Mouse (Mus musculus) ovary, postnatal 36 days (tissue): Measurements from ENCODE around the gene Rnf183.
A peak's percentile ranks its signal among the peaks of the same experiment; 100 is the strongest.

Source experiments
- DNase-seq: peaks from one replicate; pipeline ENCODE4 v3.0.0; 2022; ENCODE audit warnings: low spot score, mixed read lengths

Gene Rnf183

DNA sequence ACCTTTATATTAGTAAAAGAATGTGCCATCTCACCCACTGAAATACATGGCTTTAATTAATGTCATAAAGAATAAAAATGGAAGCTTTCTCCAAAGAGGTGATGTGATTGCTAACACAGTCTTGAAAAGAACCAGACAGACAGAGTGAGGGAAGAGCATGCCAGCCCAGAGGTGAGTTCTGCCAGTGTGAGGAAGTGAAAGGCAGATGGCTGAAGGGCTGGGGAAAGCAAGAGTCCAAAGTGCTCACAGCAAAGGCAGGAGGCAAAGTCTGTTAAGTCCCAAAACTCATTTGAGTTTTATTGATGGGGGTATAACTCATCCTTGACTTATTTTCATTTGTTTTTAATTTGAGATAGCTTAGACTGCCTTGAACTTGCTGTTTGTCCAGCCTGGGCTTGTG lies 4.4 kb downstream of the Rnf183 start:
- DNase-seq, result no peak

DNA sequence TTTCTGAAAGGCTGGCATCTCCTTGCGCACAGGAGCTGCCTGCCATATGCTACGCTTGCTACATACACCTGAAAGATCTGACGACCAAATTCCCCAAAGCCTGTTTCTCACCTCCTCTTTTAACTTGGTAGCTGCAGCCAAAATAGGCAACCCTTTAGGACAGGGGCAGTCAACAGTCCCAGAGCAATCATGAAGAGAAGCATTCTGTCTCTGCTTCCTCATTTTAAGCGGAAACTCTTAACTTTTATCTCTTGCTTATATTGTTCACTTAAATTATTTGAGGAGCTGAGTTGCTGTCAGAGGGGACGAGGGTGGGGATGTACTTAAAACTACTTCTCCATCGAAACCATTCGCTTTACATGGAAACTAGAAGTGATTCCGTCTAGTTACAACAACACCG lies 5.4 kb downstream of the Rnf183 start:
- DNase-seq, result no peak

DNA sequence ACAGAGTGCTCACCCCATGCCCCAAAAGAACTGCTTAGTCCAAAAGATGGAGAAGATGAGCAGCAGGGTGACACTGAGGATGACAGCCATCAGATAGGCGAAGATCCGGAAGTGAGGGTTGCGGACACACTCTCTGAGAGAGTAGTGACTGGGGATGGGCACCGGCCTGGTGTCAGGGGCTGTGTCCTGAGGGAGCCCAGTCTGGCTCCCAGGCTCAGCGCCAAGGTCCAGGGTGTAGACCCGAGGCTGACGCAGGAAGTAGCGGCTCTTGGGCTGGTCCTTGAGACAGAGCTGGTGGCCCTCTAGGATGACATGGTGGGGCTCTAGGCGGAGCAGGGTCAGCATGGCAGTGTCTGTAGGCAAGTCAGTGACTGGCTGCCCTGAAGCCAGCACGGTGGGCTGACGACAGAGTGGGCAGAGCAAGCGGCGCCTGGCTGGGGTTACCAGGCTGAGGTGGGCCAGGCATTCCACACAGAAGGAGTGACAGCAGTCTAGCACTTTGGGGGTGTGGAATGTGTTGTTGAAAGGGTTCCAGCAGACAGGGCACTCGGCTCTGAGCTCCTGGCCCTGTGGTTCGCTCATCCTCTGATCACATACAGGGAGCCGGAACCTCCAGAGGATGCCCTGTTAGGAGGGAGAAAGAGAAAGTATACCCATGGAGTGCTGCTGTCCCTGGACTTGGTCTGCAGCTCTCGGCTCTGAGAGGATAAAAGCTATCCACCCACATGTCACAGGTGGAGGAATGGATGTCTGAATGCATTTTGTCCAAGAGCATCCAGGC lies 6.9 kb downstream of the Rnf183 start:
- no peak for DNase-seq

GRCm38 (mm10) chr4:62425891-62426290 lies 9.2 kb downstream of the Rnf183 start:
- DNase-seq, result no peak

DNA sequence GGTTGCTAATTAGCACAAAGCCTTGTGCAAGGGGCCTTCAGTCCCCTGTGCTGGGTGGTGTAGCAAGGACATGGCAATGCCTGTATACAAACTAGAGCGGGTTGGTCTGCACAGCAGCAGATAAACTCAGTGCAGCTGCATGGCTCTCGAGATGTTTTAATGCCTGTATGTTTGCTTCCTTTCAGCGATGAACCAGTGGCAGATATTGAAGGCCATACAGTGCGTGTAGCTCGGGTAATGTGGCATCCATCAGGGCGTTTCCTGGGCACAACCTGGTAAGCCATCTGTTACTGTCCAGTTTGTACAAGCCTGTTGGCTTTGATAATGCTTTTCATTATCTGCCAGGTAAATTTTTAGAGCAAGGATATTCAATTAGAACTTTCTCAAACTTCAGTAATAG lies 16.0 kb downstream of the Rnf183 start:
- DNase-seq, result no peak

GRCm38 (mm10) chr4:62418448-62418847 lies 16.6 kb downstream of the Rnf183 start:
- no peak for DNase-seq

- DNase-seq, result no peak
These were observed 23.4 kb downstream of the Rnf183 start for GRCm38 (mm10) chr4:62411606-62412005.

- DNase-seq, result no peak
These were observed 24.7 kb downstream of the Rnf183 start for GRCm38 (mm10) chr4:62410325-62410724.

DNA sequence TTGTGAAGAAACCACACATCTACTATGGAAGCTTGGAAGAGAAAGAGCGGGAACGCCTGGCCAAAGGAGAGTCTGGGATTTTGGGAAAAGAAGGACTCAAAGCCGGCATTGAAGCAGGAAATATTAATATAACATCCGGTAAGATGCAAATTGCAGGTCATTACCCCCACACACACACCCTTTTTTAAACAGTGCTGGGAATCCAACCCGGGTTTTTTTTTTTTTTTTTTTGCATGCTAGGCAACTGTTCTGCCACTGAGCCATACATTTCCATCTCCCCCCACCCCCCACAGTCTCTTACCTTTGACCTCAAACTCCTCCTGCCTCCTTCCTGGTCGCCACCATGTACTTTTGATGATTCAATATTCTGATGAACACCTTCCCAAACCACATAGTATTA lies 25.4 kb downstream of the Rnf183 start:
- no peak for DNase-seq

DNA sequence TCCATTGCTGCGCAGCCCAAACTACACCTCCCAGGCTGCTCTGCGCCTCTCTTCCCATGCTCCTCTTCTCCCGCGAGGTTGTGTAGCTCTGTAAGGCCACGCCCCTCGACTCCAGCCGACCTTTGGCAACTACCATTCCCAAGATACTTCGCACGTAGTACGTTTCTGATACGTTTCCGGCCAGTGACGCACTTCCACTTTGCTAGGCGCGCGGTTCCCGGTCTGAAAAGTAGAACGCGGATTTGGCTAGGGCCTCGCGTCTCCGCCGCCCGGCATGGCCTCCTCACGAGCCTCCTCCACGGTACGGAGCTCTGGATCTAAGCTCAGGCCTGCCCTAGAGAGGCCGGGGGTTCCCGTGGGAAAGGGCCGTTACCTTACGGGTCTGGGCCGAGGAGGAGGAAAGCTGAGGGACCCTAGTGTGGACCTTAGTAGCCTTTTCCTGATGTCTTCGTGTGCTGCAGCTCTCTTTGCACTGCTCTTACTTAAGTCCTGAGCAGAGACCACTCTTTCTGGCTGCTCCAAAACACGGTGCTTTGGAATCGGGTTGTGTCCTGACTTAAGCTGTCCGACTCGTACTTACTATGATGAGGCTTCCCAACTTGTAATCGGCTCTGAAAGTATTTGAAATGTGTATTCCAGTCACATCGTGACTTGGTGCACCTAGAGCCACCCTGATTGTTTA lies 26.3 kb downstream of the Rnf183 start, which contains the start of the genes Cdc26 and Prpf4:
TSS of gene Cdc26 (minus strand) at position 42 of the 682 bp plus-strand sequence.
TSS of gene Prpf4 (plus strand) at position 197 of the 682 bp plus-strand sequence.
- DNase-seq, result peak; percentile 94

DNA sequence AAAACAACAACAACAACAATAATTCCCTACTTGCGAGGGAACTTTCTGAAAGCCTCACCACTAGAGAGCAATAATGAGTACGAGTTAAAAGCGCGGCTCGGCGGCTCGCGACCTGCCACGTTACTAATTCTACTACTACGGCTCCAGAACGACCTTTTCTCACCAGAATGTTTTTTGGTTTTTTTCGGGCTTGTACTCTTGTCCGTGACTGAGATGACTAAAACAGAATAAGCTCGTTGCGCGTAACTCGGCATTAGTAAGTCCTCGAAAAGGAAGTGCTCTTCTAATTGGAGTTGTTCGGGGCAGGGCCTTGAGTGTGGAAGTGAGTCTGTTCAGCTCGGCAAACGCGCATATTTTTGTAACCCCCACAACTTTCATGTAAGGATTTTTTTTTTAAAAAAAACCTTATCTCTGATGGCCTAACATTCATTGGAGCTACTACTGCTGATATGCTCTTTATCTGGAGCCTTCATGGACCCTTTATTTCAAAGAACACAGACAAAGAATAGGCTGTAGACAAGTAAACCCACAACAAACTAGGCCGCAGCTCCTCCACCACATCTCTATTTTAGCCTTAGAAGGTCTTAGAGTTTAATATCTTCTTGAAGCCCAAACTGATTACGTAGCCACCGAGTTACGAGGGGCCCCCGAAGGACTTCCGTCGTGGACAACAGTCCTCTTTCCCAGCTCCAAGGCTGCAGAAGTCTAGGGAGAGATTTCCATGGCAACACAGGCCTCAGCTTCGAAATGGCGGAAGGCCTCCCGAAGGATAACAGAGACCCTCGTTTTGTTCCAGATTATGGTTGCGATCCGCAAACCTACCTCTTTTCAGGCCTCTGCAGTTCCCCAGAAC lies 27.1 kb downstream of the Rnf183 start:
- peak; percentile 42 for DNase-seq

DNA sequence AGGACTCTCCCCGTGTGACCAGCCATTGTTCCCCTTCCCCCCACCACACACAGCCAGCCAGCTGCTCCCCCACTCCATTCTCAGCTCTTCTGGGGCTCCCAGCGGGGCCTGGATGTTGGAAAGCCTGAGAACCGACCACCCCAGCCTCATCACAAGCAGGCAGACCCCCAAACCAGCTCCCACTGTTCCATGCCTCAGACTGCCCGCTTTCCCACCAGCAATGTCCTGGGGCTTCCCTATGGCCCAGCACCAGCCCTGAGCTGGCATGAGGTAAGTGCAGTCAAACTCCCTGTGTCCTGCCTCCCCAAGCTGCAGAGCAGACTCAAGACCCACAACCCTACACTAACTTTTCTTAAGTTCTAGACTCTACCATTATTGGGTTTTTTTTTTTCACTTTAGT lies 28.9 kb downstream of the Rnf183 start:
- no peak for DNase-seq

DNA sequence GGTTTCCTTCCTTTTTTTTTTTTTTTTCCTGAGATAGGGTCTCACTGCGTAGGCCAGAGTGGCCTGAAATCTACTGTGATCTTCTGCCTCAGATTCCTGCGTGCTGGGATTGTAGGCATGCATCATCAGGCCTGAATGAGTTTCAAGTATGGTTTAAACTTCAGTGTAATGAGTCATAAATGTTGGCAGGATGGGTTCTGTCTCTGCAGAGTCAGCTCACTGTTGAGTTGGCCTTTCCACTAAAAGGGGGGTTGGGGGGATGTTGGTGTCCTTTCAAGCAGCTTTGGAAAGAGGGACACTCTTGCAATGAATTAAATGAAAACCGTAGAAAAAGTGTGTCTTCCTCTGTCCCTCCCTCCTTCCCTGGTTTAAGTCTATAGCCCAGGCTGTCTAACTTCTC lies 36.1 kb downstream of the Rnf183 start:
- no peak for DNase-seq

GRCm38 (mm10) chr4:62397616-62398365 lies 37.3 kb downstream of the Rnf183 start:
- DNase-seq, result no peak

DNA sequence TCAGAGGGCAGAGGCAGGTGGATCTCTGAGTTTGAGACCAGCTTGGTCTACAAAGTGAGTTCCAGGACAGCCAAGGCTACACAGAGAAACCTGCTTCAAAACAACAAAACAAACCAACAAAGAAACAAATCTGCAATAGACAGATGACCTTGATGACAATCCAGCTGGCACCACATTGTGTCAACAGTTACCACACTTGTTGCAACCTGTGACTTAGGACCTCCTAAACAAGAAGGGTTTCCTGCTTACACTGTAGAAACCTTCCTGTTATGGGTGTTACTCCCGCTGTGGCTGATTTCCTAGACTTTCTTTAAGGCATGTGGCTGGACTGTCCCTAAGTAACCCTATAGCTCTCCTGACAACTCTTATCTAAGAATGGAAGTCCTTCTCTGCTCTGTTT lies 39.2 kb downstream of the Rnf183 start:
- DNase-seq, result no peak

- no peak for DNase-seq
These were observed 41.6 kb downstream of the Rnf183 start for GRCm38 (mm10) chr4:62393459-62393858.

- no peak for DNase-seq
These were observed 43.2 kb downstream of the Rnf183 start for GRCm38 (mm10) chr4:62391892-62392291.

- DNase-seq, result no peak
These were observed 45.2 kb downstream of the Rnf183 start for GRCm38 (mm10) chr4:62389592-62390512.

- no peak for DNase-seq
These were observed 49.6 kb downstream of the Rnf183 start for GRCm38 (mm10) chr4:62385439-62385838.

- no peak for DNase-seq
These were observed 50.9 kb downstream of the Rnf183 start for GRCm38 (mm10) chr4:62384159-62384558.

DNA sequence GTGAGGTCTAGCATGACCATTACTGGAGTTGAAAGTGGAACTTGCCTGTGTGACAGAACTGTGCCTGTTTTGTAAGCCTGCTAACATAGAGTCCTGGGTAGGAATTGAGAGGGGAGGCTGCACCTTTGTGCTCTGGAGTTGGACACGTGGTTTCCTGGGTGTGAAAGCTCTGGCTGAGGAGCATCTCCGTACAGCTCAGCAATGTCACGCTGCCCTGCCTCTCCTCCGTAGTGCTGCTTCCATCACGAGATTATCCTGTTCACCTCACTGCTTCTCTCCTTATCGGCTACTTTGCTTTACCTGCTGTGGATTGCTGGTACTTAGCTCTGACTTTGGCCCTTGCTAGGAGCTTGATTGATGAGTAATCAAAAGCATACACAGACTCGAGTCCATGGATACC lies 51.3 kb downstream of the Rnf183 start:
- no peak for DNase-seq
